Comparison of ENCODE assay signal across 9 mouse cellular contexts in the genomic region with DNA sequence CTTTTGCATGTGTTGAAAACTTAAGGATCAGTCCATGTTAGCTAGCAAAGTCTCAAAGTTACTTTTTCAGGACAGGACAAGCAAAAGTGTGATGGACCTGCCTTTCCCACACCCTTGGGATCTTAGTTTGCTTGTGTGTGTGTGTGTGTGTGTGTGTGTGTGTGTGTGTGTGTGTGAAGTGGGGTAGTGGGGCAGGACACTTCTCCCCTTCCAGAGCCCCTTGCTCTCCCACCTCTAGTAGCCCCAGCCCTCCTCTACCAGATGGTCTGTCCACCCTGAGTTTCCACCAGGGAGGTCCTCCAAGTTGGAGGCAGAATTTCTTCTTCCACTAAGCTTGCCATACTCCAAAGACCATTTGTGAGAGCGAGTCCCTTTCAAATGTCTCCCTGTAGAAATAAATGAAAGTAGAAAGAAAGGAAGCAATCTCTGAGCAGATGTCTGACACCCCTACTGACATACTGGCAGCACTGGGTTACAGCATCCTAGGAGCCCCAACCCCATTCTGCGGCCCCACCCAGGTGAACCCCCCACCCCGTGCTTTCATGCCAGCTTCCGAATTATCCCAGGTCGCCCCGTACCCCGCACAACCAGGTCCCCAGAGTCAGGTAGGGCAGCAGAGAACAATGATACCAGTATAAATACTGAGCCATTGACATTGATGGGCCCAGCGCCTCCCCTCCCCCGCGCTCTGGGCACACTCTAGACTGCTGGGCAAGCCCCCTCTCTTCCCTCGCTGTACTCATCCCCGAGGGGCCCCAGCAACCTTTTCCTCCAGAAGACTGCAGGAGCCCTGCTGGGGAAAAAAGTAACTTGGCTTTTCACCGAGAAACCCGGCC. TPM values are rescaled to one million over a fixed set of nuclear protein-coding genes. Genes with fewer than 3 reads are reported as not detected.
DNase-seq lines count a peak whose midpoint lies in the region; ATAC-seq lines count a peak whose summit lies in the region.
"Had no signal": no experiment of that assay in that cellular context is flagged by ENCODE, and none has a peak within 500 bp of the region (broad histone marks: within the 10 kb centered on the region; RNA-seq: fewer than 3 reads in every experiment).

No protein-coding gene starts in this region.

- H3K36me3 ChIP-seq in liver, embryonic 13.5 days = no peaks in the 10 kb centered on the region

- H3K27me3 ChIP-seq in liver, embryonic 13.5 days = no peaks in the 10 kb centered on the region

- H3K4me1 ChIP-seq in liver, embryonic 13.5 days (replicated peaks) = no peaks in the 10 kb centered on the region

- no peak overlapping the region for H3K9ac ChIP-seq in liver, embryonic 13.5 days

- WGBS in liver, embryonic 13.5 days (ENCODE audit: insufficient replicate concordance) = 18% methylated on average over 14 of the region's 14 CpGs

- H3K9me3 ChIP-seq in liver, embryonic 13.5 days (replicated peaks) = no peaks in the 10 kb centered on the region

- H3K4me2 ChIP-seq in liver, embryonic 13.5 days = peak overlapping the region; percentile 24; the same call in 1 of the 2 replicates

- H3K4me3 ChIP-seq in liver, embryonic 13.5 days (replicated peaks) = no peak overlapping the region

- peak; percentile 12 for DNase-seq in adrenal gland, postnatal 14 days
- DNase-seq in adrenal gland, postnatal 4 days (ENCODE audit: low spot score in 2 of 2) = no peak
- peak; percentile 0 for DNase-seq in retina, postnatal 1 day
- DNase-seq in retina, embryonic 14.5 days (ENCODE audit: low spot score) = no peak
- no peak for DNase-seq in liver, embryonic 13.5 days
- DNase-seq in testis, postnatal 10 days (ENCODE audit: low spot score) = peak; percentile 40
- no peak for DNase-seq in embryo, embryonic 10.5 days (ENCODE audit: low spot score)
- no peak for DNase-seq in adrenal gland, adult 8-10 months
- DNase-seq: right cerebral cortex, postnatal 4 days had no signal

- H3K27ac ChIP-seq in liver, embryonic 13.5 days = no peak overlapping the region

- ATAC-seq in liver, embryonic 13.5 days (ENCODE audit: low read depth) = no peak

RNA-seq across cellular contexts. Expression of gene Gm8180, which starts 11.7 kb away (rescaled TPM):
- total RNA-seq in adrenal gland, postnatal 14 days (2021) = not detected in 2 replicates
- not detected for total RNA-seq in adrenal gland, postnatal 4 days (2021)
- polyA plus RNA-seq in liver, embryonic 13.5 days (2015; fragmentation: Nextera tagmentation; extraction: Ambion mirVana) = not detected in 2 replicates
- not detected for total RNA-seq in adrenal gland, adult 8-10 months (2022)

RNA-seq across cellular contexts. Expression of gene Gm6526, which starts 48.6 kb away (rescaled TPM):
- total RNA-seq in adrenal gland, postnatal 14 days (2021) = not detected in 2 replicates
- not detected for total RNA-seq in adrenal gland, postnatal 4 days (2021)
- not detected in 2 replicates for polyA plus RNA-seq in liver, embryonic 13.5 days (2015; fragmentation: Nextera tagmentation; extraction: Ambion mirVana)
- not detected for total RNA-seq in adrenal gland, adult 8-10 months (2022)

Comparison
In these comparisons a context has a peak if more than half of its experiments do, and no peak if none do; other contexts are left out.
1. DNase-seq: peak in adrenal gland, postnatal 14 days (single experiment), retina, postnatal 1 day (single experiment) and testis, postnatal 10 days (single experiment); none in adrenal gland, postnatal 4 days (0 of 2), retina, embryonic 14.5 days (single experiment), liver, embryonic 13.5 days (single experiment), embryo, embryonic 10.5 days (single experiment) and adrenal gland, adult 8-10 months (single experiment).